Mouse (Mus musculus) cerebellum, adult (tissue): ENCODE data around the gene Tmtc2.

Experiments
- ATAC-seq: cut with Nextera tagmentation; 2 replicates; pipeline ENCODE4 v1.9.2; 2017; ENCODE audit warnings: mild to moderate bottlenecking, moderate library complexity, mixed read lengths; ENCODE audit not compliant: insufficient number of reproducible peaks, low FRiP score, low TSS enrichment

Gene Tmtc2

DNA sequence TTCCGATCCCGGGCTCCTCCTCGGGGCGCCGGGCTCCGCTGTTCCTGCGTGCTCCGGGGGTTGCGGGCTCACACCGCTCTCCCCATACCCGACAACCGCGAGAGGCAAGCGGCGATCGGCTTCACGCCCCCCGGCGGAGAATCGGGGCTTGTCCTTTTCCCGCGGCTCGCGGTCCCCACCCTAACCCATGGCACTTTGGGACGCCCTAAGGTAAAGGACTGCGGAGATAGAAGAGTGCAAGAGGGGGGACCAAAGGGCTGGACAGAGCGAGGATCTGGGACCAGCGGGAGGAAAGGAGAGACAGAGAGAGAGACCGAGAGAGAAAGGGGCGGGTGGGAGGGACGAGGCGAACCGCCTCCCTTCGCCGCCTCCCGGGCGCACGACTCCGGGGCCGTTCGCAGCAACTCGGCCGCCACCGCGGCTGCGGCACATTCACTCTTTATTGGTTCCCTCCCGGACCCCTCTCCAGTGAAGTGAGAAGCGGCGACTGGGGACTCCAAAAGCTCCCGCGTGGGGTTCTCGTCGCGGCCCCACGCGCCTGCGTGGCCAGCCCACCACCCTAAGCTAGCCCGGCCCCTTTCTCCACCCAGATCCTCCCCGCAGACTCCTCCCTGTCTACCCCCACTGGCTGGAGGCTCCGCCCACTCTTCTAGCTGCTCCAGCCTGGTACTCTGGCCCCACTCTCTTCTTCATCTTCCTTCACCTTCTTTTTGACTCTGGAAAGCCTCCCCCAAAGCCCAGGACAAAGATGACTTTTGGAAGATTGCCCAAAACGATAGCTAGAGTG, at the start of gene Tmtc2:
Gene Tmtc2, minus strand, starts transcription at position 544 of the 787 bp plus-strand sequence.
- peak; percentile 76 for ATAC-seq

DNA sequence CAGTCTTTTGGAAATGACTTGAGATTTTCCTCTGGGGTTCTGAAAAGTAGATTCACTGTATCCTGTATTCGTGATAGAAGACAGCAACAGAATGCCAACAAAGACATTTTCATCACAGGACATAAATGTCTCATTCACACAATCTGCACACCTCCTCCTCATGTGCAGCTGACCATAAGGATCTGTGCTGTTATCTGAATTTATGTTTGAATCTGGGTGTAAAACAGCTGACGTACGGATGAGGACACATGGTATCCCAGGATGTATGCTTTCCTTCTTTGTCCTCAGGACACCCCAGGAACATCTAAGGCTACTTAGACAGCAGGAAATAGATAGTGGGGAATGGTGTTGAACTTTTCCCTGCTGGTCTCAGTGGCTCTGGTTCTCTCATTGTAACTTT, 37.9 kb upstream of the Tmtc2 start:
- ATAC-seq: no peak

DNA sequence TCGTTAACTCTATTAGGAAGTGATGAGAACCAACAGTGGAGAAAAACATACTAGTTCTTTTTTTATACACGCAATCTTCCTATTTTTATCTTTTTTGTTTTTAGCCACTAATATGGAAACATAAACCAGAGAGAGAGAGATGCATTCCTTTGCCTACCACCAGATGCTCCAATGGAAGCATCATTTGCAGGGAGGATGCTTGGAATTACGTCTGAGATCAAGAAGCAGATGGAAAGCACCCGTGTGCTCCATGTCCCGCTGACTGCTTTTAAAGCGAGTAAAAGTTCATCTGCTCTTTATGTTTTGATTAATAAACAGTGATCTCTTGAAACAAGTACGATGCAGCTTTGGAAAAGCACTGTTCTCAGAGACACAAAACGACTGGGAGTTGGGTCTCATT, 24.6 kb upstream of the Tmtc2 start:
- peak; percentile 68 for ATAC-seq

DNA sequence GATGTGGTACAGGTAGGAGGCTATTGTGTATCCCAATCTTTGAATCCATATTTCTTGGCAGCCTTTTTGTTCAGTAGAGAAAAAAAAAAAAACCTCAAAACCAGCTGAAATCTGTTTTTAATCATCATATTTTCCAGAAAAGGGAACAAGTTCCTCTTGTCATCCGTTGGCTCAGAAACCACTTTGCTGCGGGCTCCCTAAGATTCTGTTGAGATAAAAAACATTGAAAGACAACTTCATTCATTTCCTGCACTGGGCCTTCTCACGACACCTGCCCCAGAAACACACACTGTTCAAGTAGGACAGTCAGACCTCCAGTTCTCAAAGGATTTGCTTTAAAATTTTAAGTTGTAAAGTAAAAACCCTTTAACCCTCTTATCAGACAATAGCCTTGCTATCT, 23.0 kb upstream of the Tmtc2 start:
- ATAC-seq: no peak

DNA sequence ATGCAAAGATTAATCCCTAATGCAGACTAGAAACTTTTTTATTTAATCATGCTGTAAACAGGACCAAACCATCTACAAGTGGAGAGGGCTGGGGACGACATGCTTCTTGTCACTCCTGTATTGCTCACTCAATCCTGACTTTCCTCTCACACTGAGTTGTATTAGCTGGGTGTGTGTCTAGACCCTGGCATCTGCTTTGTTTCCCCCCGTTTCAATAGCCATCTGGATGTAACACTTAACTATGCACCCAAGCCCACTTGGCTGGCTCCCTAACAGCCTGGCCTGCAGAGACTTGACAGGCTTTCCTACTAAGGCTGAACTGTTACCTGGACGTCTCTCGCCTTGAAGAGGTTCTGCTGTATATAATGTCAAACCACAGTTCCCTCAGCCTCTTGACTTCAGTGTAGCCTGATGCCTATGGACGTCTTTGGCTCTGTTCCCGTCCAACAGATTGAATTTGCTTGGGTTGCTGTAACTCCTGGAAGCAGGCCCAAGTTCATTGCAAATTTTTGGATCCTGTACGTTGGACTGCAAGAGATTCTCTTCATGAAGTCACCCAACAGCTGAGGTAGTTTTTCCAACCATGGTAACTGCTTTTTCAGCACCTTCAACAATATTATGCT, 21.3 kb upstream of the Tmtc2 start:
- ATAC-seq: peak; percentile 77

DNA sequence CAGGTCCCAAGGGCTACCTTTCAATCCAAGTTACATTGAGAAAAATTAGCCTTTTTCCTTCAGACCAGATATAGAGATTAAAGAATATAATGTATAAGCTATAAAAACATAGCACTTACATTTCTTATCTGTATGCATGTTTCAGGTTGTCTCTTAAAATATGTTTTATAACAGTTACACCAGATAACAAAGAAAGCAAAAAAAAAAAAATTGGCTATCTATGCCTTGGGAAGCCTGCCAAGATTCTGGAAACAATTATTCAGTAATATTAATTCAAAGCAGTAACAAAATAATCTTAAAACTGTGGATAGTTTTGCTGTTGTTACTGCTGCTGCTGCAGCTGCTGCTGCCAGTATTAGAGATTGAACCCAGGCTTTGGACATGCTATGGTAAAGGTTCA, 13.9 kb upstream of the Tmtc2 start:
- ATAC-seq: no peak

DNA sequence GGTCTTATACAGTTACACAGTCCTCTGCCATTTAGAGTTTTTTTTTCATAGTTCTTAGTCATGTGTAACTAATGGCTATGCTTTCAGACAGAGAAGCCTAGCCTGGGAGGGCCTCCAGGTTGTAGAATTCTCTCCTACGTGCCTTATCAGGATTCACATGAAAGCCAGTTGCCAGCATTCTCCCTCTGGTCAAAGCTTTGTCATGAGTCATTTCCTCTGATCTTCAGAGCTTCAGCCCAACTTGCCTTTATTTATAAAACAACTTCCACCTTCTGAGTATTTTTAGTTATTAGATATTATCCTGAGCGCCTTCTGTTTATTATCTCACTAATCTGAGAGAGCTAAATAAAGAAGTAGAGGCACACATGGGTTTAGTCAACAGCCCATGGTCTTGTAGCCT, 5.1 kb upstream of the Tmtc2 start:
- ATAC-seq: no peak

DNA sequence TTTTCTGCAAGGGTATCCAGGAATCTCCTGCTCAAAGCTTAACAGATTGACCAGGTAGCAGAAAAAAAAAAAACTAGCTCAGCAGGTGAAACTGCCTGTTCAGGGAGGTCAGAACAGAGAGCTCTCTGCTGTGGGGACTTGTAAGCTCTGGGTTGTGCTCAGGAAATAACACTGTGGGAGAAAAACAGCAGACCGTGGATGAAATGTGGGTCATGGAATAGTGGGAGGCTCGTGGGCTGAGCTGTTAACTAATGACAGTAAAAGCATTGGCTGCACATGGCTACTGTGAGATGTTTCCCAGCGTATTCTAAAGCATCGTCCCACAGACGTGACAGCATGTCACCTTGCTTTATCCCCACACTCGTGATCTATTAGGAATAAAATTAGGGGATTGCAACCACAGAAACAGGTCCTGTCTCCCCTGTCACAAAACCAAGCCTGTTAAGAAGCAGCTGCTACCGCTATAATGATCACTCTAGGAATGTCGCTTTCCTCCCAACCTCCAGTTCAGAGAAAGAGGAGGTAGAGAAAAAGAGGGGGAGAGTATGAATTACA, 4.1 kb upstream of the Tmtc2 start:
- peak; percentile 69 for ATAC-seq

DNA sequence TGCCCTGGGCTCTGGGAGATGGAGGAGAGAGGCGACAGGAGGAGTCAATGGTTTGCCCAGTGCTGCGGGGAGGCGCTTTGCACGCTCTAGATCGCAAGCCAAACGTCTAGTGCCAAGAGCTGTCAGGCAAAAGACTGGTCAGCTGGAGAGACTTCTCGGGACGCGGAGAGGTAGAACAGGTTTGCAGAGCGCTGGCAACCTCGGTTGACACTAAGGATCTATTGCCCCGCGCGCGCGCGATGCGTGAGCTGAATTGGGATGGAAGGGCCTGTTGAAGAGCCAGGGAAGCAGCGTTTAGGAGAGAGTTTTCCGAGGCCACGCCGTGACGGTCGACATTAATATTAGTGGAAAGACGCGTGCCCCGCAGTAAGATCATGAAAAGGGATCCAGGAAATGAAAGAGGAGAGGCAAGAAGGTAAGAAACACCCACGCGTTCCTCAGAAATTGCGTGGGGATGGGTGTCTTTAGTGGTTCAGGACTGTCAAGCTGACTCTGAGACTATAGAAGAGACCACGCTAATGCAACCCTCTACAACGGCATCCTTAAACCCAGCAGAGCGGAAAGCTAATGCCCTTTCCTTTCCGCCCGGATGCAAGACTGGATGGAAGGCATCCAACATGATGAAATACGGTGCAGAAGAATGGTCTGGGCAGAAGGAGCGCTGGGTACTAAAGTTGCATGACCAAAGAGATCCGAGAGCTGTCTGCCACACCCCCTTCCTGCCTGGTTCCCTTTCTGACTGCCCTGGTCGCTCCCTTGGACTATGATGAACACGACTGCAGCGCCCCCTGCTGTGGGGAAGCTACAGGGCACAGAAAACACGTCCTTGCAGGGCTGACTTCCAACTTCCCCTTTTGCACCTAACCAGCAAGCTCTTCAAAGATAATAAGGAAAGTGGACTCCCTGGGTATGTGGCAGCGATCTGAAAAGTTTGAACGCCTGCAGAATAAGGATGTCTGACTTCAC, 727 bp upstream of the Tmtc2 start:
- peak; percentile 53 for ATAC-seq

DNA sequence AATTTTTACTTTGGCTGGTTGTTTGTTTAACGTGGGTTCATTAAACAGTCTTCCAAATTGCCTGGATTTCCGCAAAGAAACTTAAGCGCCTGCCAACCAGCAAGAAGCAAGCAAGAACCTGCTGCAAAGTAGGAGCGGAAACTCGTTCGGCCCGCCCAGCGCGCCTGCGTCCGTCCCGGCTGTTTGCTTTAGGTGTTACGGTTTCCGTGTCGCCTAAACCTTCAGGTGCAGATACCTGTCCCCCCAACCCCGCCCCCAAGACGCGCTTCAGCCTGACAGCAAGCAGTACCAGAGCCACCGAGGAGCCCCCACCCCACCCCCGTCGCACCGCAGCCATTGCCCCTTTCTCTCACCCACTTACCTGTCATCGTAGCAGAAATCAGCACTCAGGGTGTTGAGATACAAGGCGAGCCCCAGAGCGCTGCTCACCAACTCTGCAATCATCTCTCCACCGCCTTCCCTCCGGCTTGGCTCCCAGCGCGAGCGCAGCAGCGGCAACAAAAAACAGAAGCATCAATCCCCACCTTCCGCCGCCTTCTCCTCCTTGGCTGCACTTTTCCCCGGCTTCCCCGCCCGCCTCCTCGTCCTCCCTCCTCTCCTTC, 844 bp downstream of the Tmtc2 start:
- no peak for ATAC-seq

DNA sequence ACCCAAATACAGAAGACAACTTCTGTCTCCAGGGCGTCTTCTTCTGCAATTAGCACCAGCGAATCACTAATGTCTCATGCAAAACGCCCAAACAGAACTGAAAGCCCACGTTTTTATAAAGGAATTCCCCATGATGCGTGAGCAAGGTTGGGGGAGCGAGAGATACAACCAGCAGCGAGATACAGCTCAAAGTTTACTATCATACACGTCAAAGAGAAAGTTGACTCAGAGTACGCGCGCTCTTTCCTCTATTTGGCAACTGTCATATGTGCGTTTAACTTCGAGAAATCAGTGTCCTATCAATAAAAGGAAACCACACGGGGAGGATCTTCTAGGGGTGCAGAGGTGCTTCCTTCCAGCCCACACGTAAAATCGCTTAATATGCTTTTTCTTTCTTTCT, 1.4 kb downstream of the Tmtc2 start:
- ATAC-seq: no peak

DNA sequence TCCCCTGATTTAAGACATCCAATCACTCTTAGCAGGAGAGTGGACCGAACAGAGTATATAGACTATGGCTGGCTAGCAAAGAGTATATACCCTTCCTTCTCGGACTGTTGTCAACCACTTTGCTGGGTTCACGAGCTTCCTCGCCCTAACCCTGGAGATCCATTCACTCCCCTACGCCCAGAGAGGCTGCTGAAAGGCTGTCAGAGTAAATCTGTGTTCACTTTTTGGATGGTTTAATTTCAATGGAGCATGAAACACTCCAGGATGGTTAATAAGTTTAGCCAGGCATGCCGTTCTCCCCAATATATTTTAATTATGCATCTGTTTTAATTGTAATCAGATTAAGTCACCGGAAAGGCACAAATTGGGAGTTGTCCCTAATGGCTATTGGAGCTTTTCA, 1.9 kb downstream of the Tmtc2 start:
- ATAC-seq: no peak

DNA sequence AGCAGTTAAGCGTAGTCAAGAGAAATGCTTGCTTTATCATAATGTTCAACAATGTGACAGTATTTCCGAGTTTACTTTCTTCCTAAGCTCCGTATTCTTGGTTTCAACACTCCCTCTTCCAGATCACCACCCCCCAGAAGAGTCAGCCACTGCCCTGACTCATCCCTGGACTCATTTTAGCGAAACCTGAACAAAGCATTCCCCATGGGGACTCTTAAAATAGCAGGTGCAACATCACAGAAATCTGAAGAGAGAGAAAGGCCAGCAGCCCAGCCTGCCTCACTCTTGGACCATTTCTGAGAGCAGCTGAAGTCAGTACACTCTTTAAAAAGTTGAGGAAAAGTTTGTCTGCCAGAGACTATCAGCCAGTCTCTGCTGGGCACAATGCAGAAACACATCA, 2.4 kb downstream of the Tmtc2 start:
- ATAC-seq: no peak

DNA sequence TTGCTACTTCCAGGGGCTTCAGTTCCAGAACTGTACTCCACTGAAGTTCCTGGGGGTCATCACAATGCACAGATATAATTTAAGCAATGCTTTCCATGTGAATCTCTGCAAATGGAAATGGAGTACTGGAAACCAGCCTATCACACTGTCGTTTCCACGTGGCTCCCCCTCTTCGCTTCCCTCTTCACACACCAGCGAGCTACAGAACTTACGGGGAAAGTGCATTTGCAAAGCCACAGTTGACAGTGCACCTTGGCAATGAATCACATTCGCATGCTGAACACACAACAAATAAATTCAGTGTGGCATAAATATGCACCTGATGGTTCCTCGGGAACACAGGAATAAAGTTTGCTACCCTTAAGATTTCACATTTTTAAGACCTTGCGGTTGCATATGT, 3.2 kb downstream of the Tmtc2 start:
- ATAC-seq: no peak

DNA sequence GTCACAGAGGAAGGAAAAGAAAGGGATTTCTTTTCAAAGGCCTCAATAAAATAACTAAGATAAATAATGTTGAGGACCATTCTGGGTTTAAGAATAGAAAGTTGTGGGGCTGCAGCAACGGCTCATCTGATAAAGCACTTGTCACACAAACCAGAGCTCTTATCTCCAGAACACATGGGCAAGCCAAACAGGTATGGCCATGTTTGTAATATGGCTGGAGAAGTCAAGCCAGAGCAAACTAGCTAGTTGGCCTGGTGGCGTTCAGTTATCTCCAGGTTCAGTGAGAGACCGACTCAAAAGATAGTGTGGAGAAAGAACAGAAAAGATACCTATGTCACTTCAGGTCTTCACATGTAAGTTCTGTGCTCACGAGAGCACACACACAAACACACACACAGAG, 4.7 kb downstream of the Tmtc2 start:
- ATAC-seq: no peak

DNA sequence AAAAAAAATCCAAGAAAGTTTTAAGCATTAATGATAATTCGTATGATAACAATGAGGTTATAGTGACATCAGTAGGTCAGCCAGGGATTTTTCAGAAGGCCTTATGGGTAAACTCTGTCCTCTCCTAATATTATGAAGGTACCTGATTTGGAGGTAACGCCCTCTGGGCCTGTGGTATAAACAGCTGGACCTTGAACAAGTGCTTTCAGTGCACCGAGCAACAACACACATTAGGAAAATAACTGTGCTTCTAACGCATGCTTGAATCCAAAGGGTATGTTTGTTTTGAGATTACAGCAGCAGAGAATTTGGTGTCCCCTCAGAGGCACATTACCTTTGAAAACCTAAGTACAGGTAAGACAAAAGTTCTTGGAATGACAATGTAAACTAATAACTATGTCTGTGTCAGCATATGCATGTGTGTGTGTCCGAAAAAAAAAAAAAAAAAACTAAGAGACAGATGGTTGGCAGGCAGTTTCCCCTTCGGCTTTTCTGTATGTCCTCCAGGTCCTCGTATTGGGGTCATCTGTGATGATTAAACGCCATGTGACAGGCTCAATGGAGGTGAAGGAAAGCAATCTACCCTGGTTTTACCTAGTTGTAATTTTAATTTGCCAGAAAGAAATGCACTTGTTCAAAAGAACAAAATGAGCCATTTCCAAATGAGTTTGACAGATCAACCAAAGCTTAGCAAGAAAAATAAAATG, 6.3 kb downstream of the Tmtc2 start:
- ATAC-seq: peak; percentile 81

DNA sequence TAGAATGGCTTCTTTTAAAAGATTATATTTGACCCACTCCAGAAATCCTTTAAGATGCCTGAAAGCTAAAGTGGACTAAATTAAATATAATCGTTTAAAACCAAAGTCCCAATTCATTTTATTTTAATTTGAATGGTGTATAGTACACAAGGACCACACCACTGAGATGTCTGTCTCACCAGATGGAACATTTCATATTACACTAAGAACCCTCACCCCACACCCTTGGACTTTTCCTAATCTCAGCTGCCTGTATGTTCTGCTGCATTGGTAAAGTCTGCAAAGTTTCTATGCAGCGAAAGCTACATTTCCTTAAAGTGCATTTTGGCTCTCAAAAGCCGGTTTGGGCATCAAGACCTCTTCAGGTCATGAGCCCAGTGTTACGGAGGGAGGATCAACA, 12.7 kb downstream of the Tmtc2 start:
- no peak for ATAC-seq

DNA sequence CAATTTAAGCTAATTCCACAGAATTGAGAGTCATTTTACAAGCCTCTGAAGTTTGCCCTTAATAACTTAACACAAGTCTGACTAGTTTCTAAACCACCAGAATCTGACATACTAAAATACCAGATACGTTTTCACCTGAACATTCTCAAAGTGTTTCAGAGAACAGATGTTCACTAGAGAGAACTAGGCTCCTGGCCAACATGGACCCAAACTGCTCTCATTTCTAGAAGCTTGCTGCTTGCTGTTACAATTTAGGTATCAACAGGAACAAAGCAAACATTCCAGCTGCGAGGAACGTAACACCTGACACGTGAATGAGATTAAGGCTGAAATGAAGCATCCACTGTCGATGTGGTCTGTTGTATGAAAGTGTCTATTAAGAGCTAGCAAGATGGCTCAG, 16.7 kb downstream of the Tmtc2 start:
- ATAC-seq: no peak; the same call in 1 of the 2 replicates

DNA sequence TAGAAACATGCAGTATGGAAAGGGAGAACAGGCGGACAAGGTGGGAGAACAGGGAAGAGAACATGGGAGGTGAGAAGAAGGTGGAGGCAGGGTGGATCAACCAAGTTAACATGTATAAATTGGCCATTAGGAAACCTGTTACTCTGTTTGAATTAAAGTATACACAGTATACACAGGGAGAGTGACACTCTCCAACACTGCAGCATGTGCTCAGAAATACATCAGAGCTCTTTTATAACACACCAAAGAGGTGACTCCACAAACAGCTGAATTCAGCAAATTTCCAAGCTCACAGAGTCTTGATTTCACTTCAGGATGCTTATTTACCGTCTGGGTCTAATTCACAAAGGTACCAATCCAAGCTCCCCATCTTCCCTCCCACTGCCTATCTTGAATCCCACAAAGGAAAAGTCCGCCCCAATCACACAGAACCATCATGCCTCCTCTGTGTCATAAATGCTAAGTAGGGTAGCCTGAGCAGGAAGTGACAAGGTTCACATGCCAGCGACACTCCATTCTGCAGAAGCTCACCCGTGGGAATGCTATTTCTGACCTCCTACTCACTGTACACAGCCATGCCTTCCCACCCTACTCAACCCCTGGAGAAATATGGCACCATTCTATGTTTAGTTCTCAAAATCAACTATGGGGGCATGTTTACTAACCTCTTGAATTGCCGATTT, 17.2 kb downstream of the Tmtc2 start:
- ATAC-seq: no peak
